Mouse (Mus musculus) CH12F3 (cell line): ENCODE data around the gene Fzr1.

Experiments used
- in situ Hi-C: fragments of 300-500 bp; cut with MboI; formaldehyde crosslinking; loops from 2 replicates; pipeline ENCODE4 v1.14.3; 2020; ENCODE audit warnings: low sequenced_read_pairs

The Fzr1 gene

DNA sequence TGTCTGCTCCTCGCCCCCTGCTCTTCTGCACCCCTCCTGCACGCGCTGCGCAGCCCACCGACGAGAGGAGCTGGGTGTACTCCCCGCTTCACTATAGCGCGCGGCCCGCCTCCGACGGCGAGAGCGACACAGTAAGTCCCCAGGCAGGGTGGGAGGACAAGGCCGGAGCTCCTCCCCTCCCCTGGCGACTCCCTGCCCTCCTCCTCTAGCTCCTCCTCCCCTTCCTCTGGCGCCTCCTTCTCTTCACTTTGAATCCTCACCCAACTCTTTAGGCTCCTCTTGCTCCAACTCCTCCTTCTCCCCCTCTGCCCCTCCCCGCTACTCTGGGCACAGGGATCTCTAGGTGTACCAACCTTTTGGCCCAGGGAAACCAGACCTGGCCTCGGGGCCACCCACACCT lies 61.0 kb downstream of the Fzr1 start:
- in situ Hi-C loops: no loop called here

DNA sequence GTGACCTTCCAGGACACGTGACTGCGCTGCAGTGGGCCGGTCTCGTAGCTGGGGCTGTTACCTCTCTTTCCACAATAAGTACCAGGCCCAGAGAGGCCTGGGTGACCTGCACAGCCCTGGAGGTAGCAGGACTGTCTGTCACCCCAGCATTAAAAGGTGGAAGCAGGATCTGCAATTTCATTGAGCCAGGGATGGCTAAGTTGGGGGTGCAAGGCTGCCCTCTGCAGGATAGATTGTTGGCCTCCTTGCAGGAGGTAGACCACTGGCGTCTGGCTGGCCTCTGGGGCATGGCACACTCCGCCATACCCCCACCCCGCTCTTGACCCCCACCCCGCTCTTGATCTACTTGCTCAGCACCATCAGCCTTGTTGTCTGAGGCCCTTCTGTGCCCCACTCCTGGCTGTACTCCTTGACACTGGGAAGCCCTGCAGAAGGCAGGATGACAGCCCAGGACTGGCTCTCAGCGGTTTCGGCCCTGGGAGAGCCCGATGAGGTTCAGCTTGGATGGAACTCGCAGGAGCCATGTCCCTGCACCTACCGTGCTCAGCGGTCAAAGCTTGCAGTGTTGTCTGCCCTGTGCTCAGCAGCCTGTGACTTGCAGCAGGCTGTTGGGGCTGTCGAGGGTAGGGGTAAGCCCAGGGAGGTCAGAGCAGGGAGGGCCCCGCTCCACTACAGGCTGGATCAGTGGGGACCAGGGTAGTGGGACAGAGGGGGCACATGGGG lies 61.8 kb downstream of the Fzr1 start:
- in situ Hi-C loops: no loop called here
